Mouse (Mus musculus) CH12.LX (cell line): ENCODE measurements around the gene Tmprss12. TPM values are rescaled to one million over a fixed set of nuclear protein-coding genes. Genes with fewer than 3 reads are reported as not detected.

Experiments used
- DNase-seq: peaks from one replicate; pipeline ENCODE4 v3.0.0-alpha.2; 2013; ENCODE audit errors: extremely low read depth
- H3K27ac ChIP-seq: 2 replicates; pipeline ENCODE4 v1.5.1; 2012; ENCODE audit warnings: low read depth, mild to moderate bottlenecking, control low read depth, moderate library complexity; ENCODE audit not compliant: insufficient read depth
- H3K27me3 ChIP-seq: replicated peaks from 2 replicates; pipeline ENCODE3; 2012; ENCODE audit warnings: inconsistent platforms
- H3K36me3 ChIP-seq, 2 experiments: replicated peaks in 1 of 2; 2 replicates each; pipeline versions ENCODE3 to v1.6.1; 2012; ENCODE audit warnings: inconsistent platforms in 1 of 2, low read length in 1 of 2, mild to moderate bottlenecking in 1 of 2, mixed read lengths in 1 of 2, moderate library complexity in 1 of 2; ENCODE audit not compliant: control insufficient read depth in 1 of 2, insufficient read depth in 1 of 2
- H3K4me1 ChIP-seq, 2 experiments: 2 replicates each; pipeline ENCODE4 v1.6.1; 2012; ENCODE audit warnings: inconsistent platforms in 1 of 2, moderate library complexity in 1 of 2; ENCODE audit not compliant: insufficient read depth in 2 of 2, control insufficient read depth in 1 of 2
- H3K4me2 ChIP-seq: 2 replicates; pipeline ENCODE4 v1.6.1; 2012; ENCODE audit warnings: low read depth, mild to moderate bottlenecking, control low read depth; ENCODE audit not compliant: poor library complexity, insufficient read depth, severe bottlenecking
- H3K4me3 ChIP-seq, 3 experiments: fragments of 150-350 bp in 1 of 3; sonication (generic) in 1 of 3; replicated peaks in 1 of 3; 2 replicates each; pipeline versions ENCODE3 to v1.5.1; 2011 to 2012; ENCODE audit warnings: low read depth in 2 of 3, low read length in 2 of 3, mild to moderate bottlenecking in 2 of 3, moderate library complexity in 2 of 3, control low read depth in 1 of 3, improper control_type of control experiment in 1 of 3, inconsistent platforms in 1 of 3, mixed read lengths in 1 of 3; ENCODE audit not compliant: poor library complexity in 1 of 3
- H3K79me2 ChIP-seq: replicated peaks from 2 replicates; pipeline ENCODE4 v1.6.1; 2012; ENCODE audit warnings: mild to moderate bottlenecking, moderate library complexity; ENCODE audit not compliant: control insufficient read depth, poor library complexity, insufficient read depth, severe bottlenecking; ENCODE audit errors: extremely low read depth
- H3K9ac ChIP-seq: 2 replicates; pipeline ENCODE4 v1.6.1; 2012; ENCODE audit warnings: low read depth, mild to moderate bottlenecking, control low read depth, moderate library complexity; ENCODE audit not compliant: insufficient read depth
- H3K9me3 ChIP-seq: replicated peaks from 2 replicates; pipeline ENCODE3; 2012; ENCODE audit warnings: low read length, inconsistent platforms, mixed read lengths
- BHLHE40 ChIP-seq: IDR thresholded peaks from 2 replicates; pipeline ENCODE4 v1.6.1; 2011; ENCODE audit warnings: mild to moderate bottlenecking, low read depth, low read length, improper control_type of control experiment
- CHD2 ChIP-seq: IDR thresholded peaks from 2 replicates; pipeline ENCODE4 v1.6.1; 2011; ENCODE audit warnings: low read length, improper control_type of control experiment
- CTCF ChIP-seq, 2 experiments: IDR thresholded peaks in 1 of 2; conservative IDR thresholded peaks in 1 of 2; 2 replicates each; pipeline ENCODE4 v1.5.1; 2011 to 2012; ENCODE audit warnings: low read depth in 2 of 2, low read length in 2 of 2, improper control_type of control experiment in 1 of 2, inconsistent platforms in 1 of 2, mild to moderate bottlenecking in 1 of 2, moderate library complexity in 1 of 2
- ELF1 ChIP-seq: IDR thresholded peaks from 2 replicates; pipeline ENCODE4 v1.6.1; 2014; ENCODE audit warnings: low read depth, mild to moderate bottlenecking, inconsistent platforms, low read length, improper control_type of control experiment
- IRF4 ChIP-seq: IDR thresholded peaks from 2 replicates; pipeline ENCODE4 v1.6.1; 2014; ENCODE audit warnings: low read depth, mild to moderate bottlenecking, inconsistent platforms, low read length, improper control_type of control experiment
- KAT2A ChIP-seq: IDR thresholded peaks from 2 replicates; pipeline ENCODE4 v1.6.1; 2012; ENCODE audit warnings: low read length, improper control_type of control experiment, inconsistent platforms; ENCODE audit not compliant: insufficient replicate concordance
- MAFK ChIP-seq: IDR thresholded peaks from 2 replicates; pipeline ENCODE4 v1.6.1; 2011; ENCODE audit warnings: low read length, improper control_type of control experiment; ENCODE audit not compliant: insufficient replicate concordance
- MAX ChIP-seq: IDR thresholded peaks from 2 replicates; pipeline ENCODE4 v1.6.1; 2011; ENCODE audit warnings: low read length, improper control_type of control experiment
- NELFE ChIP-seq: IDR thresholded peaks from 2 replicates; pipeline ENCODE4 v1.6.1; 2011; ENCODE audit warnings: low read depth, low read length, improper control_type of control experiment
- NRF1 ChIP-seq: IDR thresholded peaks from 2 replicates; pipeline ENCODE4 v1.6.1; 2014; ENCODE audit warnings: low read depth, mild to moderate bottlenecking, inconsistent platforms, low read length, improper control_type of control experiment, moderate library complexity
- PAX5 ChIP-seq: IDR thresholded peaks from 2 replicates; pipeline ENCODE4 v1.6.1; 2012; ENCODE audit warnings: low read length, inconsistent platforms, mixed read lengths
- POLR2A ChIP-seq: IDR thresholded peaks from 2 replicates; pipeline ENCODE4 v1.6.1; 2011; ENCODE audit warnings: low read depth, mild to moderate bottlenecking, improper control_type of control experiment, low read length
- POLR2AphosphoS2 ChIP-seq: IDR thresholded peaks from 2 replicates; pipeline ENCODE4 v1.6.1; 2011; ENCODE audit warnings: low read depth, low read length, improper control_type of control experiment
- RAD21 ChIP-seq: IDR thresholded peaks from 2 replicates; pipeline ENCODE4 v1.6.1; 2011; ENCODE audit warnings: low read depth, mild to moderate bottlenecking, low read length, improper control_type of control experiment, moderate library complexity
- SIN3A ChIP-seq: IDR thresholded peaks from 2 replicates; pipeline ENCODE4 v1.6.1; 2012; ENCODE audit warnings: low read length, improper control_type of control experiment, inconsistent platforms
- TCF12 ChIP-seq: IDR thresholded peaks from 2 replicates; pipeline ENCODE4 v1.6.1; 2014; ENCODE audit warnings: low read depth, mild to moderate bottlenecking, inconsistent platforms, low read length, improper control_type of control experiment
- ZC3H11A ChIP-seq: IDR thresholded peaks from 2 replicates; pipeline ENCODE4 v1.6.1; 2012; ENCODE audit warnings: low read depth, mild to moderate bottlenecking, inconsistent platforms, low read length, improper control_type of control experiment
- ZMIZ1 ChIP-seq: IDR thresholded peaks from 2 replicates; pipeline ENCODE4 v1.6.1; 2012; ENCODE audit warnings: low read depth, mild to moderate bottlenecking, inconsistent platforms, low read length, improper control_type of control experiment
- dilution Hi-C: fragments of 300-500 bp; cut with MboI; formaldehyde crosslinking; loops from 2 replicates; pipeline ENCODE4 v1.14.3; 2020; ENCODE audit warnings: low sequenced_read_pairs; ENCODE audit not compliant: extremely low pct_unique_long_range_greater_than_20kb, extremely low pct_ligation_motif_present
- in situ Hi-C: fragments of 300-500 bp; cut with MboI; formaldehyde crosslinking; loops from 3 replicates; pipeline ENCODE4 v1.14.3; 2019; ENCODE audit warnings: low sequenced_read_pairs, low pct_ligation_motif_present, low pct_unique_long_range_greater_than_20kb, mixed read lengths
- polyA plus RNA-seq: library from polyadenylated mRNA; unstranded; fragments of >175 nt; gene quantifications from 2 replicates; pipeline ENCODE4 v1.2.1, GENCODE M21; 2012; ENCODE audit warnings: low read depth; ENCODE audit not compliant: insufficient read length
- total RNA-seq, 2 experiments: library from RNA; depleted of rRNA; stranded (reverse); fragments of 300-350 nt in 1 of 2; fragments of >200 nt in 1 of 2; gene quantifications; 2 replicates each; pipeline ENCODE4 v1.2.3; 2012 to 2014

Tmprss12 gene
- total and polyA plus RNA-seq, 3 experiments: not detected

- peaks cover 79 to 98% of the 10 kb centered on the region in 2 experiments for H3K36me3 ChIP-seq
- H3K4me1 ChIP-seq: no peaks in the 10 kb centered on the region
- DNase-seq: no peak
- no peaks in the 10 kb centered on the region for H3K9me3 ChIP-seq
- no peak overlapping the region for H3K9ac ChIP-seq
- H3K4me3 ChIP-seq: no peak overlapping the region
- in situ Hi-C loops: no loop called here
- dilution Hi-C loops: no loop called here
- peaks cover 4% of the 10 kb centered on the region for H3K79me2 ChIP-seq
- no peak overlapping the region for H3K4me2 ChIP-seq
- H3K27ac ChIP-seq: no peak overlapping the region
- TF ChIP-seq MAFK (peak; percentile 67; the same call in 1 of the 2 replicates), ZC3H11A (no peak)
- TF ChIP-seq, all 38 proteins: peak for 1
- no peaks in the 10 kb centered on the region for H3K27me3 ChIP-seq
These were observed 29.4 kb upstream of the Tmprss12 start for GRCm38 (mm10) chr15:100251153-100251780.

- no peaks in the 10 kb centered on the region for H3K79me2 ChIP-seq
- no peak for DNase-seq
- H3K4me1 ChIP-seq: no peaks in the 10 kb centered on the region
- dilution Hi-C loops: no loop called here
- no peak for TF ChIP-seq NELFE
- TF ChIP-seq RAD21: no peak
- TF ChIP-seq POLR2AphosphoS2: no peak
- TF ChIP-seq PAX5: no peak
- TF ChIP-seq KAT2A: no peak
- TF ChIP-seq BHLHE40: no peak
- no peak for TF ChIP-seq MAX
- no peak for TF ChIP-seq SIN3A
- no peak for TF ChIP-seq CHD2
- no peak for TF ChIP-seq ELF1
- TF ChIP-seq ZMIZ1: no peak
- no peak for TF ChIP-seq TCF12
- TF ChIP-seq IRF4: no peak
- TF ChIP-seq CTCF (conservative IDR thresholded peaks at IDR 0.05 in 1 of 2, IDR thresholded peaks at IDR 0.05 in 1 of 2; ENCODE audit: low read depth in 2 of 2, low read length in 2 of 2): no peak
- no peak for TF ChIP-seq POLR2A
- no peak for TF ChIP-seq NRF1
- no peaks in the 10 kb centered on the region for H3K9me3 ChIP-seq
- no peak overlapping the region for H3K4me3 ChIP-seq
- no peaks in the 10 kb centered on the region for H3K27me3 ChIP-seq
- no peak overlapping the region for H3K27ac ChIP-seq
- H3K9ac ChIP-seq: no peak overlapping the region
- no peak overlapping the region for H3K4me2 ChIP-seq
- in situ Hi-C loops: no loop called here
- peaks cover 56 to 79% of the 10 kb centered on the region in 2 experiments for H3K36me3 ChIP-seq
These were observed 24.3 kb upstream of the Tmprss12 start for GRCm38 (mm10) chr15:100256386-100256785.
